Mouse (Mus musculus) embryonic fibroblast, embryonic 13.5 days (primary cell): ENCODE data around the gene Btrc.

Experiments
- CTCF ChIP-seq: IDR thresholded peaks from 2 replicates; pipeline ENCODE4 v1.5.1; 2011; ENCODE audit warnings: mild to moderate bottlenecking, control low read depth, low read length, moderate library complexity, borderline replicate concordance; ENCODE audit not compliant: insufficient read depth
- POLR2A ChIP-seq: IDR thresholded peaks from 2 replicates; pipeline ENCODE4 v1.6.1; 2011; ENCODE audit warnings: low read depth, mild to moderate bottlenecking, control low read depth, low read length, moderate library complexity

- no peak for TF ChIP-seq CTCF
- no peak for TF ChIP-seq POLR2A
Observed at GRCm38 (mm10) chr19:45535929-45536328, 172.4 kb downstream of the Btrc start.
